Mouse (Mus musculus): Measurements from ENCODE around the gene Washc3. TPM values are rescaled to one million over a fixed set of nuclear protein-coding genes. Genes with fewer than 3 reads are reported as not detected.

Washc3 gene
- 23.8 to 32.5 TPM (median 27.1 TPM) in 4 replicates for total RNA-seq (2023)

GRCm38 (mm10) chr10:88200951-88201638, at the start of gene Washc3:
Washc3 (plus strand) TSS chr10:88201093.

Other genes with a start within 250 kb of the Washc3 start
- gene Pmch, start 110.0 kb upstream of the Washc3 start, total RNA-seq (2023) = not detected in 4 replicates
- gene Parpbp, start 54.2 kb upstream of the Washc3 start, total RNA-seq (2023) = 0.36 to 2.3 TPM (median 0.80 TPM) in 4 replicates
- 6.5 to 10.6 TPM (median 8.1 TPM) in 4 replicates for gene Nup37, start 54.1 kb upstream of the Washc3 start, total RNA-seq (2023)
- 0.27 to 1.3 TPM (median 0.62 TPM) in 4 replicates for gene Dram1, start 178.0 kb downstream of the Washc3 start, total RNA-seq (2023)
- 44.1 to 51.4 TPM (median 46.1 TPM) in 4 replicates for gene Gnptab, start 178.0 kb downstream of the Washc3 start, total RNA-seq (2023)

Data from B cell, adult 62 days (primary cell).